Mouse (Mus musculus) c-Kit-positive CD71-negative TER-119-negative erythroid progenitor cells, embryonic 14.5 days (primary cell): Measurements from ENCODE around the gene Tmem120a.

Experiments
- DNase-seq: peaks from one replicate; pipeline ENCODE4 v3.0.0-alpha.2; 2013; ENCODE audit warnings: low read depth

Gene Tmem120a

GRCm38 (mm10) chr5:135707855-135708254 lies 36.4 kb downstream of the Tmem120a start:
- no peak for DNase-seq

- DNase-seq, result no peak
Observed at GRCm38 (mm10) chr5:135707039-135707438, 37.2 kb downstream of the Tmem120a start.

DNA sequence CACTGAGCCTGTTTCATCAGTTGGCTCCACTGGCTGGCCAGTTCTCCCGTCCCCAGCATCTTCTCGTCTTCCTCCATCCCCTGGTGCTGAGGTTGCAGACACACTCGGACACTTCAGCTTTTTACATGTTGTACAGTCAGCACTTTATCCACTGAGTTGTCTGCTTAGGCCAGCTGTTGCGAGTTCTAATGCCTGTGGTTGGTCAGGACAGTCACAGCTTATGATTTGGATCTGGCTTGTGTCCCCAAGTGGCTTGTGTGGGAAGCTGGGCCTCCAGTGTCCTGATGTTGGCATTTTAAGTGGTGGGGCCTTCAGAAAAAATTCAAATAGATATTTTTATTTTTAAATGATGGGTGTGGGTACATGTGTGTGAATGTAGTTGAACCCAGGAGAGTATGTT lies 38.9 kb downstream of the Tmem120a start:
- DNase-seq, result no peak

DNA sequence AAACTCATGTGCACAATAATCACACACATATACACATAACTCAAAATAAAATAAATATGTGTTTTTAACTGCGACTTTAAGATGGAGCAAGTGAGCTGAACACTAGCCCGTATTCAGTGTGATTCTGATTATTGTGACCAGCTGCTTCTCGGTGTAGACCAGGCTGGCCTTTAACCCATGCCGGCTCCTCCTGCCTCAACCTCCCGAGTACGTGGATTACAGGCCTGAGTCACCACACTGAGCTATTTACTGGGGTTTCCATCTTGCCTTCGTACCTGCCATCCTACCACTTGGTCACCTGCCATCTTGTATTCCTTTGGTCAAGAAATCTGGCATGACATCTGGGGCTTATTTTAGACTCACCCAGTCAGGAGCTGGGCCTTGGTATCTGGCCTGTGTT lies 40.8 kb downstream of the Tmem120a start:
- DNase-seq, result no peak

- peak; percentile 77 for DNase-seq
Observed at GRCm38 (mm10) chr5:135702682-135703192, 41.5 kb downstream of the Tmem120a start.

DNA sequence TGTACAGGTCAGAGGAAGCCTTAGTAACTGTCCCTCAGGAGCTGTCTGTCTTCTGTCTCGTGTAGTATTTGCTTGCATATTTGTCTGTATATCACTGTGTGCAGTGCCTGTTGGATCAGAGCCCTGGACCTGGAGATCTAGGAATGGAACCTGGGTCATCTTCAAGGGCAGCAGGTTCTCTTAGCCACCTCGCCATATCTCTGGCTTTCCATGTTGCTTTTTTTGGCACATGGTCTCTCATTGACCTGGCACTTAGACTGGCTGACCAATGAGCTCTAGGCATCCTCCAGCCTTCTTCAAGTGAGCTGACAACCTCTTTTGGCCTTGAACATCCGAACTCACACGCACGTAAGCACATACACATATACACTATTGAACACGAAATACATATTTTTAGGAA lies 42.1 kb downstream of the Tmem120a start:
- DNase-seq, result no peak

- no peak for DNase-seq
Observed at GRCm38 (mm10) chr5:135701601-135702000, 42.6 kb downstream of the Tmem120a start.

DNA sequence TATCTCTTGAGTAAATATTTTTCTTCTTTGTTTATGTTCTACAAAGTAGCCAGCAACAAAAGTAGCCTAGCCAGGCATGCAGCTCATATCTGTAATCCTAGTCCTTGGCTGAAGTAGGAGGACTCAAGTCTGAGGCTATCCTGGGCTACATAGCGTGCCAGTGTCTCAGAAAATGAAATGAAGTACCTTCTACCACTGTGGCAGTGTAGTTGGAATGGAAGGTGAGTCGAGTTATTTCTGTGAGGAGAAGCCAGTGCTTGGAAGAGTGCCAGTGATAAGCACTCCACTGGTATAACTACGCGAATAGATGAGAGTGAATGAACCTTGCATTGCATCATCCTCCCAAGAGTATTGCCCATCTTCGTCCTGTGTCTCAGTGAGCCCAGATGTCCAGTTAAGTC lies 46.5 kb downstream of the Tmem120a start:
- DNase-seq, result no peak

- no peak for DNase-seq
Observed at GRCm38 (mm10) chr5:135695277-135695721, 48.9 kb downstream of the Tmem120a start.

DNA sequence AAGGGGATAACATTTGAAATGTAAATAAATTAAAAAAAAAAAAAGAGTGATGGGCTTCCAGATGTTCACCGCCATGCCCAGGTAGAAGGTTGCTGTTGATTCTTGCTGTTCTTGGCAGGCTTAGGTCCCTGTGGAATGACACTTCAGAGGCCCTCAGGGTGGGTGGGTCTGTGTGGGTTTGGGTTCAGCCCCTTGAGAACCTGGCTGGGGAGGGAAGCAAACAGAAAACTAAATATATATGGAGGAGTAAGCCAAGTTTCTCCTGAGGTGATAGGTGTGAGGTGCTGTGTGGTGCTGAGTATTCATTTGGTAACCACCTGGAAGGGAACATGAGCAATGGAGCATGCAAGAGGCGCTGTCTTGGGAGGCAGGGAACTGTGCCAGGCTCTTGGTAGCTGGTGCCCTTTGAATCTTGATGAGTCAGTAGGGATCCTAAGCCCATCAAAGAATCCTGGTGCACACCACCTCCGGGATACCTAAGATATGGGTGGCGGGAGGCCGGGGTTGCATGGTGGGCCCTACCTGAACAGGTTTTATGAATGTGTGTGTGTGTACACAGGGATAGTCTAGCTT lies 50.9 kb downstream of the Tmem120a start:
- DNase-seq, result no peak

DNA sequence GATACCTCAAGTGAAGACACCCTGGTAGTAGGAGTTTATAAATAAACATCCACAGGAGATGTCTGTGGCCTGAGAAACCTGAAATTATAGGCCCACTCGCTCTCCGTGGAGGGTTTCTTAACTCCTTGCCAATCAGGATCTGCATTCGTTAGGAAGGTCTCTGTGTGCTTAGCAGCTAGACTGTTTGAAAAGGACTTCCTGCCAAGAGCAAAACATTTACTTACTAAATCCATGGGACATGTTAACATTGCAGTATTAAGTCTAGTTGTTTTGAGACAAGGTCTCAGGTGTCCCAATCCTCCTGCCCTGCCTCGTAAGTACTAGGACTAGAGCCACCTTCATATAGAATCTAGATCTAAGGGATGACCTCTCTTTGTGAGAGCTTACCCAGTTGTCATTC lies 53.0 kb downstream of the Tmem120a start:
- no peak for DNase-seq

- no peak for DNase-seq
Observed at GRCm38 (mm10) chr5:135690401-135690800, 53.8 kb downstream of the Tmem120a start.
